Mouse (Mus musculus) liver, postnatal 0 days (tissue): ENCODE measurements around the gene Stradb.

Experiments used
- CTCF ChIP-seq: sonication (generic); IDR thresholded peaks from 2 replicates; pipeline ENCODE4 v1.5.1; 2016; ENCODE audit warnings: antibody characterized with exemption, low read depth
- EP300 ChIP-seq: IDR thresholded peaks from 2 replicates; pipeline ENCODE4 v1.6.1; 2016; ENCODE audit warnings: antibody characterized with exemption, low read depth, mild to moderate bottlenecking

- TF ChIP-seq CTCF: no peak
- no peak for TF ChIP-seq EP300
These were observed 15.4 kb upstream of the Stradb start for GRCm38 (mm10) chr1:58957931-58958330.
